Mouse (Mus musculus) left cerebral cortex, postnatal 14 days (tissue): Measurements from ENCODE around the gene Scnn1a. TPM values are rescaled to one million over a fixed set of nuclear protein-coding genes. Genes with fewer than 3 reads are reported as not detected.

Experiments used
- DNase-seq, 2 experiments: peaks; one replicate each; pipeline ENCODE4 v3.0.0; 2021 to 2022; ENCODE audit warnings: low spot score in 2 of 2, mixed read lengths in 1 of 2
- intact Hi-C: fragments of 180-260 bp; cut with DNase I; formaldehyde crosslinking; loops from one replicate; pipeline ENCODE4 v1.15.1; 2025
- total RNA-seq, 2 experiments: library from RNA; stranded (reverse); gene quantifications; 2 replicates each; pipeline ENCODE4 v1.2.3; 2021

Gene Scnn1a
- total RNA-seq, 2 experiments from 2014 or later: 2.9 TPM

DNA sequence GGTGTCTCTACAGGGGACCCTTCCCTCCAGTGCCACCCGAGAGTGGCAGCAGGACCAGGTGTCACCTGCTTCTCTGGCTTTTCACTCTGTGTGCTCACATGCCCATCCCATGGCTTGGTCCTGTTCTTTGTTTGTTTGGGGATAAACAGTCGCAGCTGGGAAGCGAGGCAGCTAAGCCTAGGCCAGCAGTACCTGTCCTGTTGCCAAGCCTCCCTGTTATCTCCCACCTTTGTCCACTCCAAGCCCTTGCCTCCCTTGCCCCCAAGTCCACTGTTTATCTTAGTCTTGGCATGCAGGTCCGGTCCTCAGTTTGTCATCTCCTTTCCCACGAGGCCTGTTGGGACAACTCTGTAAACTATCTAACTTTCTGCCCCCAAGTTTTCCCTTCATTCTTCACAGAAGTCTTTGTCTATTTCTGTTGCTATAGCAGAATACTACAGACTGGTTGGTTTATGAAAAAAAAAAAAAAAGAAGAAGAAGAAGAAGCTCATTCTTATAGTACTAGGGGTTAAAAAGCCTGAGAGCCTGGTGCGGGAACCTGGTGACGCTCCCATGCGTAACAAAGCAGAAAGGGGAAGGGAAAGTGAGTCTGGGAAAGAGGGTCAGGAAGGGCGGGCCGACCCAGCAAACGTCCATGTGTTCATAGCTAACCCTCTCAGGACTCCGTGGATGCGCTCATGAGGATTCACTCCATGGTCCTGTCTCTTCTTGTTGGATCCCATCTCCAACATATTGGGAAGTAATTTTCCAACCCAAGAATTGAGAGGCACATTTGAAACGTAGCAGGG, 12.8 kb downstream of the Scnn1a start:
- intact Hi-C loops: no loop called here
- no peak for DNase-seq

DNA sequence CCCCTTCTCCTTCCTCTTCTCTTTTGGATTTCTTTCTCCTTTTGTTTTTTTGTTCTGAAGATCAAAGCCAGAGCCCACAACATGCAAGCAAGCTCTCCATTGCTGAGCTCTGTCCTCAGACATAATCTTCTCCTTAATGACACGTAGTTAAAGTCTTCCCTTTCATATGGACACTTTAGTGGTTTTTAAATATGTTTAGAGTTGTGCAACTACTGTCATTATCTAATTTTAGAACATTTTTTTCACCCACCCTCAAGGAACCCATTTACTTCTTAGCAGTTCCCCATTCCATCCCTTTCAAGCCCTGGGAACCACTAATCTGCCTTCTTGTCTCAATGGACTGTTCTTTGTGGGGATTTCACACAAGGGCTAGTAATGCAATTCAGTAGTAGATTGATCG, 13.9 kb downstream of the Scnn1a start:
- intact Hi-C loops: no loop called here
- no peak for DNase-seq

DNA sequence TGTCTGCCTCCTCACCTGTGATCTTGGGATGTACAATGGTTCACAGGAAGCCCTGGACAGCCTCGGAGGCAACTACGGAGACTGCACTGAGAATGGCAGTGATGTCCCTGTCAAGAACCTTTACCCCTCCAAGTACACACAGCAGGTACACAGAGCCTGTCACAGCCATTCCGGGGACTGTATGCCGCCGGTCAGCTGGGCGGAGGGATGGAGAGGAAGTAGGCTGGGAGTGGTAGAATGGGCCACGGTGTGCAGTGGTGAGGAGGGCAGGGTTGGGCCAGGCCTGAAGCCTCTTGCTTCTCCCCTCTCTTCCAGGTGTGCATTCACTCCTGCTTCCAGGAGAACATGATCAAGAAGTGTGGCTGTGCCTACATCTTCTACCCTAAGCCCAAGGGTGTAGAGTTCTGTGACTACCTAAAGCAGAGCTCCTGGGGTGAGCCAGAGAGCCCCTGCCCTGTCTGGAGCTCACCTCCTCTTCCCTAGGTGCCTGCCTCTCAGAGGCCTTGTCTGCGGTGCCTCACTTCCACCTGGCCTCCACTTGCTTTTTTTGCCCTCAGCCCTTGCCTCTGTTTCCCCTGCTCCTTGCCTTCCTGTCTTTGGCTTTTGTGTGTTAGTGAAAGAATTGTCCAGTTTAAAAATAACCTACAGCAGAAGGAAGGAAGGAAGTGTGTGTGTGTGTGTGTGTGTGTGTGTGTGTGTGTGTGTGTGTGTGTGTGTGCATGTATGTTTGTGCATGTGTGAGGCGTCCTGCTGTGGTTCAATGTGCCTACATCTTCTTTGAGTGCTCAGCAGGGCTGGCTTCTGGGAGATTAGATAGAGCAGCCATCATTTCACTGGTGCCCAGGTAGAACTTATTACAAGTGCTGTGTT, 18.6 kb downstream of the Scnn1a start:
- no peak for DNase-seq
- intact Hi-C loops: no loop called here

DNA sequence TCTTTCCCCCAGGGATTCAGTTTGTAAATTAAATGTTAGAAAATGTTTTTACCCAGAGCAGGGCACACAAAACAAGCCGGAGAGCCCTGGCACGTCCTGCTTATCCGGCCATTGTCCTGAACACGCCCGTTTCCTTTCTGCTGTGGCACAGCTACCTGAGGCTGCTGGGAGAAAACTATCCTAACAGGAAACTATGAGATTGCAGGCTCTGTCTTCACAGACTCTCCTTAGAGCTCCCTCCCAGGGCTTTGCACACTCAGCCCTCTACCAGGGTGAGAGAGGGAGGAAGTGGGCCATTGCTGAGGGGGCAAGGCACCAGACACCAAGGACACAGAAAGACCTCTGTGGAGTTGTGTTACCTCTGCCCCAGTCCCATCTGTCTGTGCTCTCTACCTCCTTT, 19.8 kb downstream of the Scnn1a start:
- intact Hi-C loops: no loop called here
- DNase-seq: no peak

DNA sequence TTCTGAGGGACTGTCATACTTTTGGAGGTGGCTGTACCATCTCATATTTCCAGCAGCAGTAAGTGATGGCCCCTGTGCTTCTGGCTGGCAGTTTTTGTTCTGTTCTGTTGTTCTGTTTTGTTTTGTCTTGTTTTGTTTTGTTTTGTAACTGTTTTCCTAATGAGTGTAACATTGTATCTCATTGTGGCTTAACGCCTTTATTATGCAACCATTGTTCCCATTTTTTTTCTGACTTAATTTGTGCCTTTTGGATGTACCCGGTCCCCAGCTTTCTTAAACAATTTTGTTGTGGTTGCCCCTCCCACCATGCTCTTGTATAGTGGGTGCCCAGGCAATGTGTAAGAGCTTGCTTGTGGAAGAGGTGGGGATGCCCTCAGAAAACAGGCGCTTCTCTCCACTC, 21.7 kb downstream of the Scnn1a start:
- no peak for DNase-seq
- intact Hi-C loops: no loop called here

DNA sequence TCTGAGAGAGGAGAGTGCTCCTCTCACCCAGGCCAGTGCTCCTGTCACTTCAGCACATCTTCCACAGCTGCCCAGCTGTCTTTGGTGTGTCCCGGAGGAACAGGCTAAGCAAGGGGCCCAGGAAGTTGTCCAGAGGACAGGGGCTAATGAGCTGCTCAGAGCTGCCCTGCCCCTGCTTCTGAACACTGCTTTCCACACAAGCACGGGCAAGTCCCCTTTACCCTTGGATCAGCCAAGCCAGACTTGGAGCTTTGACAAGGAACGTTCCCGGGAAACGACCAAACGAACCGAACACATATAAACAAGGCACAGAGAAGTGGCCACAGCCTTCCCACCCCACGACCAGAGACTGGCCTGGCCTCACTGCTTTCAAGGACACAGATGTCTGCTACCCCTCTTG, 23.6 kb downstream of the Scnn1a start:
- intact Hi-C loops: no loop called here
- DNase-seq: no peak

DNA sequence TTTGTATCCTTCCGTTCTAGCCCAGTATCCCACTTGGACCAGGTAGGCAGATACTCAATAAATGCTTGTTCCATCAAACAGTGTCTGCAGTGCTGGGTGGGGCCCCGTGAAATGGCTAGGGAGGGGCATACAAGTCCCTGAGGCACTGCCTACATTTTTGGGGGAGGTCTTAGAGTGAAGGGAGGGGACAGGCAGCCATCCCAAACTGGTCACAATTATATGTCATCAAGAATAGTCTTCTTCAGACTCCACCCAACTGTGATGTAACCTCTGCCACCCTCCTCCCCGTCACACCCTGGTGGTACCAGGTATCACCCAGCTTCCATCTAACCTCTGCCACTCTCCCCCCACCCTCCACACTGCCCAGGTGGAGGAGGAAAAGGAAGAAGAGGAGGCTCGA, 24.4 kb downstream of the Scnn1a start:
- no peak for DNase-seq
- intact Hi-C loops: no loop called here

DNA sequence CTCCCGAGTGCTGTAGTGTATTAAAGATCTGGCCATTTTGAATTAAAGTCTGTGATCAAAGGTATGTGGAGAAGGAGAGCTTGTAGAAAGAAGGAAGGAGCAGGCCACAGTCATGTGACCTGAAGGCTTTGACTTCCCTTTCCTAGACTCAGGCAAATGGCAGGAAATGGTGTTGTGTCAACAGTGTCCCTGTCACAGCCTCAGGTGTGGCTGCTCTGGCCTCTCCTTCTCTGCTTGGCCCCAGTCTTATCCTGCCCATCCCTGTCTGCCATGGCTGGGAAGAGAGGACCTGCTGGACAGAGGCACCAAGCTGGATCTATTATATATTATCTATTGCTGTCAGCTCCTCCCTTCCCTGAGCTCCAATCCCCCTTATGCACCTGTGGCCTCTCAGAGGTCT, 25.2 kb downstream of the Scnn1a start:
- no peak for DNase-seq
- intact Hi-C loops: no loop called here

DNA sequence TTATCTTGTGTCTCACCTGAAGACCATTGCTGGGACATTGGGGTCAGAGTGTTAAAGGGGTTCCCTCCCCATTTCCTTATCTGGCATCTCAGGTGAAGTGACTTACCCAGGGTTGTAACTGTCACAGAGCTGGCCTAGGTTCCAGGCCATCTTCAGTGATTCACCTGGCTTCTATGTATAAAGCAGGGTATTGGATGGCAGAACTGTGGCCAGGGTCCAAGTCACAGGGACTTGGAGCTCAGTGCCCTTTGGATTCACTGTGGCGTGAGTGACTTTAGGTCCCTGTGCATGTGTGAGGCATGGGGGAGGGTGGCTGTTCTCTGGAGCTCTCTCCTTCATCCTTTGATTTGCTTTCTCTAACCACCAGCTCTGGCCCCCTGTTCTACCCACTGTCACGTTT, 25.6 kb downstream of the Scnn1a start:
- intact Hi-C loops: no loop called here
- no peak for DNase-seq

DNA sequence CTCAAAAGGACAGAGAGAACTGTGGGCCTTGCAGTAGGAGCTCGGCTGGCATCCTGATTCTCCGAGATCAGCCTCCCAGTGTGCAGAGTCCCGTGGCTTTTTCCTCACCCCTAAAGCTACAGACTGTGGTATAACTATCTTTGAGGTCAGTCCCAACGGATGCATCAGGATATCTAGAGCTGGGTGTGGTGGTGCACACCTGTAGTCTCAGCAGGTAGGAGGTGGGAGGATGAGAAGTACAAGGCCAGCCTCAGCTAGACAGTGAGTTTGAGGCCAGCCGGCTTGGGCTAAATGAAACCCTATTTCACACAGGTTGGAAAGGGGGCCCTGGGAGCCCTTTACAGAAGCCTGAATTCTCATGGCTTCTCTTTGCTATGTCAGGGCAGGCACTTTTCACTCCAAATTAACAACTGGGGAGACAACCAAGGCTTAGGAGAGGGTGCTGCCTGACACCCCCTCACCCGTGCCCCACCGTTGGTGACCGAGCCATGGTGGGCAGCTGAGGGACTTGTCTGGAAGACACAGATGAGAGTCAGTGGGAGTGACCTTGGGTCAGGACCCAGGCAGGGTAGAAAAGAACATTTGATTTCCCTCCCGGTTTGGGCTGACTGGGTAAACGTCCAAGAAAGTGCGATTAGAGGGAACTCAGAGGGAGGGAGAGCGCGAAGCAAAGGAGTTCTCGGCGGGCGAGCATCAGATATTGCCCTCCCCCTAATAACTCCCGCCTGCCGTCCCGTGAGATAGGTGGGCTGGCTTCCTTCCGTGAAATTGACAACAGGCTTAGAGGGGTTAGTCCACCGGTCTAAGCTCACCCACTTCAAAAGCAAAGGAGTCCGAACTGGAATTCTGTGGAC, 28.5 kb downstream of the Scnn1a start, which contains the start of gene Tnfrsf1a:
TSS of gene Tnfrsf1a (plus strand) at position 642 of the 854 bp plus-strand sequence.
- intact Hi-C loops: no loop called here
- DNase-seq: no peak

DNA sequence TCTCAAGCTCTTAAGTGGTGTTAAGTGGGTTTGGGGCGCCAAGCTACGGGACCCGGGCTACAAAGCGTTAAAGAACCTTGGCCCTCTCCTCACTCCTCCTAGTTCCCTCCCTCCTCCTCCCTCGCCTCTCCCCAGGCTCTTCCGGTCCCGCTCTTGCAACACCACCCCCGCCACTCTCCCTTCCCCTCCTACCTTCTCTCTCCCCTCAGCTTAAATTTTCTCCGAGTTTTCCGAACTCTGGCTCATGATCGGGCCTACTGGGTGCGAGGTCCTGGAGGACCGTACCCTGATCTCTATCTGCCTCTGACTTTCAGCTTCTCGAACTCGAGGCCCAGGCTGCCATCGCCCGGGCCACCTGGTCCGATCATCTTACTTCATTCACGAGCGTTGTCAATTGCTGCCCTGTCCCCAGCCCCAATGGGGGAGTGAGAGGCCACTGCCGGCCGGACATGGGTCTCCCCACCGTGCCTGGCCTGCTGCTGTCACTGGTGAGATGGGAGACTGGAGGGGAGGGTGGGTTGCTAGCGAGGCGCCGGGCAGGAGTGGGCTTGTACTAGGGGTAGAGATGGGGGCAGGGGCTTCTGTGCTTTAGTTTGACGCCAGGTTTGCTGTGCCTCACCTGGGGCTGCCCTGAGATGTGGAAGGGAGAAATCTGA, 29.2 kb downstream of the Scnn1a start:
- intact Hi-C loops: no loop called here
- DNase-seq: no peak

DNA sequence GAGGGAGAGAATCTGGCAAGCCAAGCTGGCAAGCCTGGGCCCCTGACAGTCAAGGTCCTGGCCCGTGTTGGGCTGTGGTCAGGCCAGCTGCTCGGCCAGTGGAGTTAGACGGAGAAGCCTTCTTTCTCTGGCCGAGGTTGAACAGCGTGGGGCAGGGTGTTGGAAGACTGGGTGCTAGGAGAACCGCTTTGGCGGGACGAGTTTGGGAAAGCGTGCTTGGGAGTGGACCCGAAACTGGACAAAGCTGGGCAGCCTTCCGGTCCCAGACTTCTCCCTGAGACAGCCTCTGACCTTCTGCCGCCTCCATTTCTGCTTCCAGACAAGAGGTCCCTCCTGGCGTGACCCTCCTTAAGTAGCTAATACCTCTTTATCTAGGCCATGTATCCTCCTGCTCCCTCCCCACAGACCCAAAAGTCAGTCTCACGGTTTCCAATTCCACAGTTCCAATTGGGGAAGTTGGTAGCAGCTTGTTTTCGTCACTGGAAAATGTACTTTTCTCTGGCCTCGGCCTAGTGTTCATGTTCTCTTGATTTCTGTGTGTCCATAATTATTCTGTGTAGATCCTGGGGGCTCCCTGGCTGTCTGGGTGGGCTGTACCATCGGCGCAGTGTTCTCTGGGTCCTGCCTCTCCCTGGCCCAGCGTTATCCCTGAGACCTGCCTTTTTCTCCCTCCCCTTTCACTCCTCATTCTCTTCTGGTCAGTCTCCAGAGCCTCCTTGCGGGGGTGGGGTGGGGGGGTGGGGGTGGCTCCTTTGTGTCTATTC, 30.0 kb downstream of the Scnn1a start:
- DNase-seq: no peak
- intact Hi-C loops: no loop called here

DNA sequence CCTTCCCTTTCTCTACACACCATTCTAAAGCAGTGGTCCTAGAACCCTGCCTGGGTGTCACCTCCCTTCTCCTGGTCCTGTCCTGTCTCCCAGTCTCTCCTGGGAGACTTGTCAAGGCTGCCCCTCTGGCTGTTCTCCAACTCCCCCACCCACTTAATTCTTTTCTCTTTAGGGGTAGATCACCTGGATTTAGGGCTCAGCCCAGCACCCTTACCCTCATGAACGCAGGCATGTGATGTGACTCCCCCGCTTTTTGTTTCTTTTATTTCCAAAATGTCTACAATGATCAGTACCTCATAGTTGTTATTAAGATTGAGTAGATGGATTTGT, 30.5 kb downstream of the Scnn1a start:
- intact Hi-C loops: no loop called here
- DNase-seq: no peak

DNA sequence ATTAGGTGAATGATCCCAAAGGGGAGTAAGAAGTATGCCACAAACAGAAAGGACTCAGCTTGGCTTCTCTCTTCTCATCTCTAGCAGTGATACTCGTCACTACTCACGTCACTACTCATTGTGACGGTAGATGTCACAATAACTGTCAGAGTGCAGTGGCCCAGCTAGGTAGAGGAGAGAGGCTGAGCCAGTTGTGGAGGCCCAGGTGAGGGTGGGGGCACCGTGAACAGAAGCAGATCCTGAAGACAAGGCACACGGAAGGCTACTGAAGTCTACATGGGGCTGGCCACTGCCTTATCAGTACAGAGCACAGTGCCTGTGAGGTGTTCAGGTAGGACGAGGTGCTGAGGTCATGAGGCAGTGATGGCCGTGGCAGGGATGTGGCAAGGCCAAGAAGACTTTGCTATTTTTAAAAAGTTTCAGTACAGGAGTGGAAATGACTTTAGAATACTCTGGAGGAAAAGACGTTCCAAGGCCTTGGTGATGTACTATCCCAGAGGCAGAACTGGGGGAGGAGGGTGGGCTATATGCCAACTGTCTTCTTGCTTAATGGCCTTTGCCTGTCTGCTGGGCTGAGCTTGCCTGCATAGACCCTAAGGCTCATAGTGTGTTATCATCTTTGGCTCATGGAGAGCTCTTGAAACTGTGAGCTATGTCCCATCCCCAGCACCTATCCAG, 31.0 kb downstream of the Scnn1a start:
- intact Hi-C loops: no loop called here
- DNase-seq: no peak

DNA sequence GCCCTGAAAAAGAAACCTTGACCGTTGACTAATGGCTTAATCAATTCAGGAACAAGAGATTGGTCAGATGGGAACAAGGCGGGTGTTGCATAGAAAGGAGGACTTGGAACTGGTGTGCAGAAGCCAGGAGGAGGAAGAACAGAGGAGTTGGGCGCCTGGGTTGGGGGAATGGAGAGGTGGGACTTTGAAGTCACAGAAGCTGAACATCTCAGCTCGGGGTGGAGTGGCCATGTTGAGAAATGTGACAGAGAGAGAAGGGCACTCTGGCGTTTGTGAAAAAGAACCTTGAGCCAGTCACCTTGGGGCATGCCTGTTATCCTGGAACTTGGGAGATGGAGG, 31.6 kb downstream of the Scnn1a start:
- DNase-seq: no peak
- intact Hi-C loops: no loop called here

DNA sequence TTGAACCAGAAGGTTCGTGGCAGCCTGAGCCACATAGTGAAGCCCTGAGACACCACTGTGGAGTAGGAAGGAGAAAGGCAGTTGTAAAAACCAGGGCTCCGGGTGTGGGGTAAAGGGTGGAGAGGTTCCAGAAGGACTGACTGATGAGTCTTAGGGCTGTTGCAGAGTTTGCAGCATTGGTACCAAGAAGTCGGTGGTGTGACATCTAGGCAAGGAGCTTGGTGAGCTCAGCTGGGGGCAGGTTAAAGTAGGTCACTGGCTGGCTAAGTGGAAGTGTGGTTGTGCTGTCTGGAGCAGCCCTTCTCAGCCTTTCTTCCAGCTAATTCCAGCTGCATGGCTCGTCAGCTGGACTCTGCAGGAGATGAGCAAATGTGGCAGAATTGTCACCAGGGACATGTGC, 32.4 kb downstream of the Scnn1a start:
- intact Hi-C loops: no loop called here
- no peak for DNase-seq

DNA sequence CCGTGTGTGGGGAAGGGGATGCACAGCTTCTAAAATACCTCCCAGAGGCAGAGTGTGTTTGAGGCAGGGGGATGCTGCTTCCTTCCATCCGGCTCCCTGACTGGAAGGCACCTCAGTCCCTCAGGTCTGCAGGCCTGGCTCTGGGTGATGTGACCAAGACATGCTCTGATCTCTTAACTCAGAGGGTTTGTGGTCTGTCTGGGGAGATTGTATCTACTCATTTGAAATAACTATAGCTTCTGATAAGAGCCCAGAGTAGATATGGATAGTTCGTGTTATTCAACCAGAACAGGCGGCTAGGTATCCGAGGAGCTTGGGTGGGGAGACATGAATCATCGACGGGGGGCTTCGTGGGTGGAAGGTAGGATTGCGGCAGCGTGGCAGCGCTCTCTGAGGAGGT, 32.8 kb downstream of the Scnn1a start:
- intact Hi-C loops: no loop called here
- no peak for DNase-seq

DNA sequence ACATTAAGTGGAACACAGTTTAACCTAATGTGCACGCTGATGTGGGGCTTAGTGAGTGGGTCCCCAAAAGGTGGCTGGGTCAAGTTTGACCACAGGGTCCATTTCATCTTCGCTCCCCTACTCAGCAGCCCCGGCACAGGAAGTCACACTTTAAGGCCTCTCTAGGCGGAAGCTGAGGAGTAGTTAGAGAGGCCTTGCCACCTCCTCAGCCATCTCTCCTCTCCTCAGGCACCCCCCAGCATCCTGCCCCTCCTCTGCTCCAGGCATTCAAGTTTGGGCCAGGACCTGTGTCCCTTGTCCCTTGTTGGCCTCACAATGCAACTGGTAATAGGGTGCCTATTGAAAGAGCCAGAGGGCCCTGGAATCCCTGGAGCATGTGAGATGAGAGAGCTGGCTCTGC, 33.2 kb downstream of the Scnn1a start:
- intact Hi-C loops: no loop called here
- DNase-seq: no peak
